Mouse (Mus musculus) limb, embryonic 12.5 days (tissue): Measurements from ENCODE around the gene Slc7a10. TPM values are rescaled to one million over a fixed set of nuclear protein-coding genes. Genes with fewer than 3 reads are reported as not detected.

Experiments used
- ATAC-seq: fragments of 200-750 bp; cut with Nextera tagmentation; 2 replicates; pipeline ENCODE4 v1.8.0; 2017; ENCODE audit warnings: low read depth, moderate TSS enrichment; ENCODE audit not compliant: insufficient number of reproducible peaks, insufficient read depth, low FRiP score, low TSS enrichment
- H3K27ac ChIP-seq: fragments of 300-500 bp; sonication (generic); 2 replicates; pipeline ENCODE4 v1.5.1; 2016; ENCODE audit warnings: mild to moderate bottlenecking, moderate library complexity
- H3K27me3 ChIP-seq: fragments of 300-500 bp; sonication (generic); 2 replicates; pipeline ENCODE4 v1.6.1; 2016; ENCODE audit warnings: mild to moderate bottlenecking, moderate library complexity
- H3K36me3 ChIP-seq: fragments of 300-500 bp; sonication (generic); 2 replicates; pipeline ENCODE4 v1.6.1; 2016; ENCODE audit warnings: mild to moderate bottlenecking, moderate library complexity
- H3K4me1 ChIP-seq: fragments of 300-500 bp; sonication (generic); replicated peaks from 2 replicates; pipeline ENCODE4 v1.6.1; 2016
- H3K4me2 ChIP-seq: fragments of 300-500 bp; sonication (generic); 2 replicates; pipeline ENCODE4 v1.6.1; 2016; ENCODE audit warnings: mild to moderate bottlenecking, moderate library complexity
- H3K4me3 ChIP-seq: fragments of 300-500 bp; sonication (generic); replicated peaks from 2 replicates; pipeline ENCODE4 v1.5.1; 2016; ENCODE audit warnings: mild to moderate bottlenecking
- H3K9ac ChIP-seq: fragments of 300-500 bp; sonication (generic); replicated peaks from 2 replicates; pipeline ENCODE4 v1.6.1; 2016; ENCODE audit warnings: mild to moderate bottlenecking, moderate library complexity
- H3K9me3 ChIP-seq: fragments of 300-500 bp; sonication (generic); 2 replicates; pipeline ENCODE4 v1.6.1; 2016; ENCODE audit warnings: mild to moderate bottlenecking, moderate library complexity
- WGBS: fragments of 180-500 bp; shearing (Covaris S2); methylation state at CpG from one replicate; pipeline ENCODE4 v1.1.7; 2016; 5-methylcytosine and 5-hydroxymethylcytosine counted together
- polyA plus RNA-seq: library from polyadenylated mRNA; unstranded; fragments of >200 nt; fragmentation: Nextera tagmentation; extraction: Ambion mirVana; gene quantifications from 2 replicates; pipeline ENCODE4 v1.2.1, GENCODE M21; 2016

Slc7a10 gene
- polyA plus RNA-seq, 1 experiment from 2014 or later, result 0.38 TPM

GRCm38 (mm10) chr7:35150860-35151259 is 35.3 kb upstream of the Slc7a10 start:
- no peaks in the 10 kb centered on the region for H3K36me3 ChIP-seq
- no peak overlapping the region for H3K4me2 ChIP-seq
- no peak for ATAC-seq
- 0 out of 2 replicates have a peak, but pooled peaks cover 3% of the 10 kb centered on the region for H3K27me3 ChIP-seq
- H3K4me3 ChIP-seq, result no peak overlapping the region
- peaks cover 11% of the 10 kb centered on the region; the same call in 1 of the 2 replicates for H3K4me1 ChIP-seq
- H3K9ac ChIP-seq, result no peak overlapping the region
- no peaks in the 10 kb centered on the region for H3K9me3 ChIP-seq
- 66% methylated on average over 5 of the region's 5 CpGs for WGBS
- no peak overlapping the region for H3K27ac ChIP-seq

- Histone ChIP-seq H3K9me3 (no peaks in the 10 kb centered on the region), H3K36me3 (no peaks in the 10 kb centered on the region), H3K4me2 (no peak overlapping the region), H3K27me3 (peaks cover 11% of the 10 kb centered on the region; the same call in 1 of the 2 replicates), H3K4me1 (peaks cover 7% of the 10 kb centered on the region; the same call in 1 of the 2 replicates), H3K4me3 (no peak overlapping the region), H3K27ac (no peak overlapping the region), H3K9ac (no peak overlapping the region)
- 82% methylated on average over 12 of the region's 12 CpGs for WGBS
- ATAC-seq, result no peak
Observed at GRCm38 (mm10) chr7:35154449-35154848, 31.7 kb upstream of the Slc7a10 start.

GRCm38 (mm10) chr7:35156561-35157477 is 29.4 kb upstream of the Slc7a10 start:
- Histone ChIP-seq H3K4me2 (no peak overlapping the region), H3K4me1 (peaks cover 5% of the 10 kb centered on the region; the same call in 1 of the 2 replicates), H3K9me3 (no peaks in the 10 kb centered on the region), H3K27ac (no peak overlapping the region), H3K9ac (no peak overlapping the region), H3K4me3 (no peak overlapping the region), H3K36me3 (no peaks in the 10 kb centered on the region), H3K27me3 (peaks cover 11% of the 10 kb centered on the region; the same call in 1 of the 2 replicates)
- 70% methylated on average over 15 of the region's 16 CpGs for WGBS
- no peak for ATAC-seq

- Histone ChIP-seq H3K4me1 (0 out of 2 replicates have a peak, but pooled peaks cover under 1% of the 10 kb centered on the region), H3K36me3 (no peaks in the 10 kb centered on the region), H3K4me2 (no peak overlapping the region), H3K9ac (no peak overlapping the region), H3K9me3 (no peaks in the 10 kb centered on the region), H3K4me3 (no peak overlapping the region), H3K27ac (no peak overlapping the region), H3K27me3 (peaks cover 11% of the 10 kb centered on the region; the same call in 1 of the 2 replicates)
- no peak for ATAC-seq
- WGBS, result 67% methylated on average over 3 of the region's 3 CpGs
Observed at GRCm38 (mm10) chr7:35157512-35157911, 28.7 kb upstream of the Slc7a10 start.

- ATAC-seq, result no peak
- no peaks in the 10 kb centered on the region for H3K36me3 ChIP-seq
- peaks cover 2% of the 10 kb centered on the region; the same call in 1 of the 2 replicates for H3K27me3 ChIP-seq
- 82% methylated on average over 6 of the region's 6 CpGs for WGBS
- H3K4me1 ChIP-seq, result 0 out of 2 replicates have a peak, but pooled peaks cover 5% of the 10 kb centered on the region
- no peak overlapping the region for H3K27ac ChIP-seq
- H3K4me2 ChIP-seq, result no peak overlapping the region
- H3K9me3 ChIP-seq, result no peaks in the 10 kb centered on the region
- H3K4me3 ChIP-seq, result no peak overlapping the region
- no peak overlapping the region for H3K9ac ChIP-seq
Observed at GRCm38 (mm10) chr7:35162443-35162842, 23.7 kb upstream of the Slc7a10 start.

GRCm38 (mm10) chr7:35163600-35163999 is 22.6 kb upstream of the Slc7a10 start:
- Histone ChIP-seq H3K36me3 (no peaks in the 10 kb centered on the region), H3K27me3 (peaks cover 4% of the 10 kb centered on the region; the same call in 1 of the 2 replicates), H3K4me1 (0 out of 2 replicates have a peak, but pooled peaks cover 5% of the 10 kb centered on the region), H3K4me2 (no peak overlapping the region), H3K9me3 (no peaks in the 10 kb centered on the region), H3K9ac (no peak overlapping the region), H3K4me3 (no peak overlapping the region), H3K27ac (no peak overlapping the region)
- ATAC-seq, result no peak
- WGBS, result 76% methylated on average over 7 of the region's 7 CpGs

GRCm38 (mm10) chr7:35164131-35164530 is 22.1 kb upstream of the Slc7a10 start:
- no peak for ATAC-seq
- Histone ChIP-seq H3K4me2 (no peak overlapping the region), H3K27me3 (peaks cover 4% of the 10 kb centered on the region; the same call in 1 of the 2 replicates), H3K4me3 (no peak overlapping the region), H3K36me3 (no peaks in the 10 kb centered on the region), H3K9ac (no peak overlapping the region), H3K27ac (no peak overlapping the region), H3K9me3 (no peaks in the 10 kb centered on the region), H3K4me1 (0 out of 2 replicates have a peak, but pooled peaks cover 5% of the 10 kb centered on the region)
- WGBS, result 56% methylated on average over 6 of the region's 6 CpGs

GRCm38 (mm10) chr7:35166988-35167387 is 19.2 kb upstream of the Slc7a10 start:
- Histone ChIP-seq H3K36me3 (no peaks in the 10 kb centered on the region), H3K4me1 (peaks cover 5% of the 10 kb centered on the region; the same call in 1 of the 2 replicates), H3K27ac (no peak overlapping the region), H3K9me3 (no peaks in the 10 kb centered on the region), H3K27me3 (peaks cover 19% of the 10 kb centered on the region), H3K9ac (no peak overlapping the region), H3K4me2 (no peak overlapping the region), H3K4me3 (no peak overlapping the region)
- WGBS, result 85% methylated on average over 5 of the region's 5 CpGs
- no peak for ATAC-seq

- H3K9ac ChIP-seq, result no peak overlapping the region
- no peak for ATAC-seq
Observed at GRCm38 (mm10) chr7:35167925-35168324, 18.3 kb upstream of the Slc7a10 start.

GRCm38 (mm10) chr7:35169341-35169740 is 16.8 kb upstream of the Slc7a10 start:
- no peak overlapping the region for H3K4me2 ChIP-seq
- WGBS, result 14% methylated on average over 6 of the region's 6 CpGs
- H3K4me3 ChIP-seq, result no peak overlapping the region
- H3K4me1 ChIP-seq, result peaks cover 6% of the 10 kb centered on the region; the same call in 1 of the 2 replicates
- H3K27ac ChIP-seq, result no peak overlapping the region
- no peaks in the 10 kb centered on the region for H3K36me3 ChIP-seq
- no peaks in the 10 kb centered on the region for H3K9me3 ChIP-seq
- no peak for ATAC-seq
- H3K9ac ChIP-seq, result no peak overlapping the region
- H3K27me3 ChIP-seq, result peaks cover 36% of the 10 kb centered on the region

More at GRCm38 (mm10) chr7:35167925-35168324, 18.3 kb upstream of the Slc7a10 start:
- no peak overlapping the region for H3K27ac ChIP-seq
- WGBS, result 58% methylated on average over 2 of the region's 2 CpGs
- peaks cover 26% of the 10 kb centered on the region for H3K27me3 ChIP-seq
- no peak overlapping the region for H3K4me2 ChIP-seq
- no peaks in the 10 kb centered on the region for H3K9me3 ChIP-seq
- H3K36me3 ChIP-seq, result no peaks in the 10 kb centered on the region
- H3K4me3 ChIP-seq, result no peak overlapping the region
- H3K4me1 ChIP-seq, result peaks cover 9% of the 10 kb centered on the region; the same call in 1 of the 2 replicates

GRCm38 (mm10) chr7:35171867-35172382 is 14.3 kb upstream of the Slc7a10 start:
- H3K27ac ChIP-seq, result no peak overlapping the region
- H3K9me3 ChIP-seq, result no peaks in the 10 kb centered on the region
- peaks cover 4% of the 10 kb centered on the region; the same call in 1 of the 2 replicates for H3K4me1 ChIP-seq
- peak overlapping the region; percentile 15; the same call in 1 of the 2 replicates for H3K4me3 ChIP-seq
- H3K27me3 ChIP-seq, result peaks cover 45% of the 10 kb centered on the region
- H3K4me2 ChIP-seq, result peak overlapping the region; percentile 52
- H3K36me3 ChIP-seq, result no peaks in the 10 kb centered on the region
- no peak overlapping the region for H3K9ac ChIP-seq
- ATAC-seq, result peak; percentile 35; the same call in 1 of the 2 replicates
- 3% methylated on average over 15 of the region's 16 CpGs for WGBS
